Mouse (Mus musculus) T-cell, adult 2 months (primary cell): ENCODE data around the gene Itga7.

Source experiments
- DNase-seq: peaks from one replicate; pipeline ENCODE4 v3.0.0; 2022; ENCODE audit warnings: low spot score

The Itga7 gene

GRCm38 (mm10) chr10:128911430-128911829 is 22.2 kb upstream of the Itga7 start:
- DNase-seq: no peak

- no peak for DNase-seq
These were observed 21.4 kb upstream of the Itga7 start for GRCm38 (mm10) chr10:128912268-128912667.

- DNase-seq: no peak
These were observed 20.8 kb upstream of the Itga7 start for GRCm38 (mm10) chr10:128912791-128913190.

- peak; percentile 77 for DNase-seq
These were observed 20.4 kb upstream of the Itga7 start for GRCm38 (mm10) chr10:128913219-128913618.

GRCm38 (mm10) chr10:128913696-128914095 is 19.9 kb upstream of the Itga7 start:
- DNase-seq: no peak

GRCm38 (mm10) chr10:128915550-128915949 is 18.1 kb upstream of the Itga7 start:
- no peak for DNase-seq

- no peak for DNase-seq
These were observed 17.0 kb upstream of the Itga7 start for GRCm38 (mm10) chr10:128916665-128917064.

GRCm38 (mm10) chr10:128917400-128917799 is 16.2 kb upstream of the Itga7 start:
- DNase-seq: no peak

- DNase-seq: no peak
These were observed 15.4 kb upstream of the Itga7 start for GRCm38 (mm10) chr10:128918246-128918645.

GRCm38 (mm10) chr10:128919203-128919631 is 14.4 kb upstream of the Itga7 start:
- no peak for DNase-seq

GRCm38 (mm10) chr10:128919966-128920365 is 13.7 kb upstream of the Itga7 start:
- no peak for DNase-seq

- no peak for DNase-seq
These were observed 12.9 kb upstream of the Itga7 start for GRCm38 (mm10) chr10:128920736-128921161.

- DNase-seq: no peak
These were observed 12.4 kb upstream of the Itga7 start for GRCm38 (mm10) chr10:128921251-128921650.

GRCm38 (mm10) chr10:128921883-128922821 is 11.5 kb upstream of the Itga7 start:
- DNase-seq: no peak

GRCm38 (mm10) chr10:128922822-128923012 is 10.9 kb upstream of the Itga7 start, which contains the start of gene Rdh5:
TSS of gene Rdh5 (minus strand) at chr10:128922888.
- DNase-seq: no peak

- DNase-seq: peak; percentile 88
These were observed 10.5 kb upstream of the Itga7 start for GRCm38 (mm10) chr10:128923013-128923691.

- DNase-seq: no peak
These were observed 9.7 kb upstream of the Itga7 start, which contains the start of gene Bloc1s1 for GRCm38 (mm10) chr10:128923935-128924334. TSS of gene Bloc1s1 (minus strand) at chr10:128924035.

- no peak for DNase-seq
These were observed 5.3 kb upstream of the Itga7 start for GRCm38 (mm10) chr10:128928356-128928755.

- no peak for DNase-seq
These were observed 3.8 kb upstream of the Itga7 start for GRCm38 (mm10) chr10:128929638-128930378.

- DNase-seq: no peak
These were observed 2.2 kb upstream of the Itga7 start for GRCm38 (mm10) chr10:128931441-128931840.

- DNase-seq: no peak
These were observed 531 bp downstream of the Itga7 start for GRCm38 (mm10) chr10:128933976-128934721.
